Mouse (Mus musculus): Measurements from ENCODE around the gene Psma6. TPM values are rescaled to one million over a fixed set of nuclear protein-coding genes. Genes with fewer than 3 reads are reported as not detected.

Gene Psma6
- total RNA-seq, 2 experiments from 2014 or later = 128 to 146 TPM

- no peak for TF ChIP-seq CTCF (conservative IDR thresholded peaks at IDR 0.05)
- Histone ChIP-seq H3K27ac (no peak overlapping the region), H3K4me3 (no peak overlapping the region)
- DNase-seq (ENCODE audit: low spot score in 2 of 2) = no peak
Observed at GRCm38 (mm10) chr12:55448457-55448856, 64.4 kb downstream of the Psma6 start.

DNA sequence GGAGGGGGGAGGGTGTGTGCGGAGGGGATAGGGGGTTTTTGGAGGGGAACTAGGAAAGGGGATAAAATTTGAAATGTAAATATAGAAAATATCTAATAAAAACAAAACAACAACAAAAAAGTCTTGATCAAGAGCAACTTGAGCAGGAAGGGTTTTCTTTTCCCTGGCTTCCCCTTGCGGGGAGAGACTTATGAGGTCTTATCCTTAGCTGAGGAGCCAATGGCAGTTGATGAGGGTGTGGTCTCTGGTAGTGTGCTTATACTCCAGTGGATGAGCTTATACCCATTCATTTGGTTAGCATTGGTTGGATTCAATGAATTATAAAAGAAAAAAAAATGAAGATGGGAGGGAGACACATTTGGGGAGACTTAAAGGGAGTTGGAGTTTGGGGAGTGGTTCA is 65.0 kb downstream of the Psma6 start:
- no peak for DNase-seq (ENCODE audit: low spot score in 2 of 2)
- TF ChIP-seq CTCF (conservative IDR thresholded peaks at IDR 0.05) = no peak
- Histone ChIP-seq H3K4me3 (no peak overlapping the region), H3K27ac (no peak overlapping the region)

DNA sequence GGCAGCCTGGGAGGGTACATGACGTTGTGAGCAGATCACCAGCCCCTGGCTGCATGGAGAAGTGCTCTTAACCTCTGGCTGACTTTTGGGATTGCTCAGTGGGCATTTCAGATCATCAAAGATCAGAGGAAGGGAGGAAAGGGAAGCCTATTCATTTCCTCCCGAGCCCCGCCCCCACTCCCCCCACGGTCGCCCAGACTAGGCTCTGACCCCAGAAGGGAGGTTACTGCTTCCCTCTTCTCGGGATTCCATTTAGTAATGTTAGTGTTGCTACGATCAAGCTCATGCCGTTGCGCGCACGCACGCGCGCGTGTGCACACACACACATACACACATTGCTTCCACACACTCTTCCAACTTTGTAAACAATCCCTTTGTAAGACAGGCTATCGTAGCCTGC is 66.4 kb downstream of the Psma6 start:
- TF ChIP-seq CTCF (conservative IDR thresholded peaks at IDR 0.05) = no peak
- H3K27ac ChIP-seq = no peak overlapping the region
- no peak for DNase-seq (ENCODE audit: low spot score in 2 of 2)
- no peak overlapping the region for H3K4me3 ChIP-seq

DNA sequence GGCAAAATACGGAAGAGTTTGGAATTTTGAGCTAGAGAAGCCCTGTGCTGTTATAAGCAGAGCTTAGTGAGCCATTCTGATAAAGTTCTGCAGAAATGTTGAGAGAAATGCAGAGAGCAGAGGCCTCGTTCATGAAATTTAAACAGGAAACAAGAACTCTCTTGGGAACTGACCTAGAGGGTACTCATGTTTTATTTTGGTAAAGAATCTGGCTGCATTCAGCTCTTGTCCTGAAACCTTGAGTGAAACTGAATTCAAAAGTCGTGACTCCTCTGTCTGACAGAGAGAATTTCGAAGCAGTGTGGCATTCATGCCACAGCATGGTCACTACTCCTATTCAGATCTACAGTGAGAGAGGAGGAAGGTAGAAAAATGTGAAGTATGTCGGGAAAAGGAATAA is 68.8 kb downstream of the Psma6 start:
- 0 out of 2 replicates have a peak overlapping the region, but pooled peaks have one; percentile 10 for H3K27ac ChIP-seq
- TF ChIP-seq CTCF (conservative IDR thresholded peaks at IDR 0.05) = no peak
- DNase-seq (ENCODE audit: low spot score in 2 of 2) = no peak
- H3K4me3 ChIP-seq = no peak overlapping the region

- no peak for DNase-seq (ENCODE audit: low spot score in 2 of 2)
- no peak for TF ChIP-seq CTCF (conservative IDR thresholded peaks at IDR 0.05)
- Histone ChIP-seq H3K4me3 (no peak overlapping the region), H3K27ac (no peak overlapping the region)
Observed at GRCm38 (mm10) chr12:55453924-55454323, 69.9 kb downstream of the Psma6 start.

GRCm38 (mm10) chr12:55455206-55455605 is 71.2 kb downstream of the Psma6 start:
- Histone ChIP-seq H3K27ac (peak overlapping the region; percentile 14; the same call in 1 of the 2 replicates), H3K4me3 (no peak overlapping the region)
- DNase-seq (ENCODE audit: low spot score in 2 of 2) = no peak
- TF ChIP-seq CTCF (conservative IDR thresholded peaks at IDR 0.05) = no peak

DNA sequence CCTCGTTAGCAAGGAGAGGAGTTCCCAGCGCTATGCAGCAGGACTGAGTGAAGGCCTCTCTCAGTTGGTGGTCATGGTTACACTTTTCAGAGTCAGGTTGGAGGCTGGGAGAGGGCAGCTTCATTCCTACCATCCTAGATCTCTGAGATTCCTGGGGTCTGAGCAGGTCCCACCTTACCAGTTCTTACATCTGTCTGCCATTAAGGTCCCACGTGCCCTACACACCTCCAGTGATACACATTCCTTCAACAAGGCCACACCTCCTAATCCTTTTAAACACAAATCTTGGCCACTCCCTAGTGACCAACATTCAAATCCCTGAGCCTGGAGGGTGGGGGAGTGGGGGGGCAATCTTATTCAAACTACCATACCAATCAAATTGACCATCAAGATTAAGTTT is 72.1 kb downstream of the Psma6 start:
- no peak overlapping the region; the same call in 1 of the 2 replicates for H3K27ac ChIP-seq
- TF ChIP-seq CTCF (conservative IDR thresholded peaks at IDR 0.05) = no peak

DNA sequence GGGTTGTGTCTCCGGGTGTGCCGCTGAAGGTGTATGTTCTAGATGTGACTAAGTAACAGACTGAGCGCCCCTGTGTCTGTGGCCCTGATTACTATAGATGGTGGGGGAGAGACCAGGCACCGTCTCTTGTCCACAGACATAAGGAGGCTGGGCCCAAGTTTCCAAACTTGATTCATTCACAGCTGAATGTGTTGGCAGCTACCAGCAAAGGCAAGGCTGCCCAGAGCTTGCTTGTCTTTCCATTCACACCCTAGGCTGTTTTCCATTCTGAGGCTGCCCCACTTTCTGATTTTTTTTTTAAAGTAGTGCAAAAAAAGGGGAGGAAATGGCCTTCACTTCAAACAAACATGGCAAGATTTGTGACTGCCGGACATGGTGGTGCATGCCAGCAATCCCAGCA is 72.9 kb downstream of the Psma6 start:
- Histone ChIP-seq H3K27ac (peak overlapping the region; percentile 75), H3K4me3 (no peak overlapping the region)
- DNase-seq (ENCODE audit: low spot score in 2 of 2) = peak in 1 of 2 experiments; percentile 37
- TF ChIP-seq CTCF (conservative IDR thresholded peaks at IDR 0.05) = no peak

More for the DNA sequence above, 72.1 kb downstream of the Psma6 start:
- H3K4me3 ChIP-seq = no peak overlapping the region
- no peak for DNase-seq (ENCODE audit: low spot score in 2 of 2)

GRCm38 (mm10) chr12:55459739-55460138 is 75.7 kb downstream of the Psma6 start:
- no peak for TF ChIP-seq CTCF (conservative IDR thresholded peaks at IDR 0.05)
- H3K27ac ChIP-seq = no peak overlapping the region
- DNase-seq (ENCODE audit: low spot score in 2 of 2) = no peak
- H3K4me3 ChIP-seq = no peak overlapping the region

DNA sequence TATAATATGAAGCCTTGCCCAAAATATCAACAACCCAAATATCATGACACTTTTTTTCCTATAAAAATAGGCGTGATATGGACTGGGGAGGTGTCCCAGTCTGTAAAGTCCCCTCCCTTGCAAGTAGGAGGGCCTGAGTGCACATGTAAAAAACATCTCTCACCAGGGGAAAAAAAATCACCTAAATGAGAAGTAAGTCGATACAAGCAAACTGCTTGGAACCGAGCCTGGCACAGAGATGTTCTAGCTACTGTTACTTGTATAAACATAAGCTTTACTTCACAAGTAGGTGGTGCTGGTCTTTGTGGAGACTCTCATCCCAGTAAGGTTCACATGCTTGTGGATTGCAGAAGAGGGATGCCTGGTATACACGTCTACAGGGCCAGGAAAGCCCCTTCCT is 76.9 kb downstream of the Psma6 start:
- no peak for DNase-seq (ENCODE audit: low spot score in 2 of 2)
- Histone ChIP-seq H3K27ac (no peak overlapping the region), H3K4me3 (no peak overlapping the region)
- no peak for TF ChIP-seq CTCF (conservative IDR thresholded peaks at IDR 0.05)

GRCm38 (mm10) chr12:55461767-55462166 is 77.7 kb downstream of the Psma6 start:
- Histone ChIP-seq H3K27ac (no peak overlapping the region; the same call in 1 of the 2 replicates), H3K4me3 (no peak overlapping the region)
- no peak for TF ChIP-seq CTCF (conservative IDR thresholded peaks at IDR 0.05)
- no peak for DNase-seq (ENCODE audit: low spot score in 2 of 2)

DNA sequence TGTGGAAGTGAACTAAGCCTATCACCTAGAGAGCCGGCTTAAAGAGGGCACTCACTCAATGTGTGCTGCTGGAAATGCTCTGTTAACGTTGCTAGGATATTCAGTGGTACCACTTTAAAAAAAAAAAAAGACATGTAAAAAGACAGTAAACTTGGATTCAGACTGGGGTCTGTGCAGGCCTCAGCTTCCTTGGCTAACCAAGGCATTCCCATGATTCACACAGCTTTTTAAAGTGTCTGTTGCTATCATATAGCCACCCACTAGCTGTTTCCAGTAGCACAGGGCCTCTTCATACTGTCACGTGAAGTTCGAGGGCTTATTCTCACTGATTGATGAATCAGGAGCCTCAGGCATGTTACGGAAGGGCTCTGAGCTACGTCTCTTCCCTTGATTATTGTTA is 78.4 kb downstream of the Psma6 start:
- Histone ChIP-seq H3K27ac (peak overlapping the region; percentile 96; the same call in 1 of the 2 replicates), H3K4me3 (no peak overlapping the region)
- peak in 1 of 2 experiments; percentile 10 for DNase-seq (ENCODE audit: low spot score in 2 of 2)
- no peak for TF ChIP-seq CTCF (conservative IDR thresholded peaks at IDR 0.05)

DNA sequence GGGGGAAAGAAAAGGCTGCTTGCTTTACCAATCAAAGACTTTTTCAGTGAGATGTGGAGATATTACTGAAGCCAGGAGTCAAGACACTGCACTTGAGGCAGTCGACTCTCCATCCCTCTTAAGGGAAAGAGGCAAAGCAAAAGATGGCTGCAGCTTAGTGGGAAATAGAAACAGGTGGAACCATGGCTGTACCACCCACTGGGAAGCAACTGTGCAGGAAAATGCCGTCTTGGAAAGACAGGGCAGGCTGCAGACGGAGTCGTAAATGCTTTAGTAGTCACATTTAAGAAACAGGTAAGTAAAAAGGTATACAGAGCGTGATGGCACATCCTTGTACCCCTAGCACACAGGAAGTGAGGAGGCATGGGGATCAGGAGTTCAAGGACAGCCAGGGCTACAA is 79.1 kb downstream of the Psma6 start:
- no peak for TF ChIP-seq CTCF (conservative IDR thresholded peaks at IDR 0.05)
- no peak for DNase-seq (ENCODE audit: low spot score in 2 of 2)
- Histone ChIP-seq H3K27ac (peak overlapping the region; percentile 96), H3K4me3 (no peak overlapping the region)

GRCm38 (mm10) chr12:55463992-55464845 is 80.2 kb downstream of the Psma6 start:
- H3K4me3 ChIP-seq = peak overlapping the region; percentile 38
- no peak for TF ChIP-seq CTCF (conservative IDR thresholded peaks at IDR 0.05)

More at GRCm38 (mm10) chr12:55463992-55464845, 80.2 kb downstream of the Psma6 start:
- peak overlapping the region; percentile 96 for H3K27ac ChIP-seq
- peak; percentile 31 to 70 for DNase-seq (ENCODE audit: low spot score in 2 of 2)
